Mouse (Mus musculus) forebrain, postnatal 0 days (tissue): ENCODE results near the gene Rhebl1. TPM values are rescaled to one million over a fixed set of nuclear protein-coding genes. Genes with fewer than 3 reads are reported as not detected.

ENCODE experiments used
- ATAC-seq: fragments of 200-750 bp; cut with Nextera tagmentation; 2 replicates; pipeline ENCODE4 v1.8.0; 2017; ENCODE audit warnings: mild to moderate bottlenecking, moderate library complexity
- DNase-seq: peaks from one replicate; pipeline ENCODE4 v3.0.0-alpha.2; 2015
- H3K27ac ChIP-seq: fragments of 300-500 bp; sonication (generic); 2 replicates; pipeline ENCODE4 v1.5.1; 2014; ENCODE audit warnings: low read depth, mild to moderate bottlenecking, antibody characterized with exemption, low read length, moderate library complexity, mixed read lengths
- H3K27me3 ChIP-seq: fragments of 300-500 bp; sonication (generic); 2 replicates; pipeline ENCODE4 v1.6.1; 2014; ENCODE audit warnings: mild to moderate bottlenecking, low read length, mixed read lengths; ENCODE audit not compliant: insufficient read depth
- H3K36me3 ChIP-seq: fragments of 300-500 bp; sonication (generic); 2 replicates; pipeline ENCODE4 v1.6.1; 2014; ENCODE audit warnings: mild to moderate bottlenecking, moderate library complexity; ENCODE audit not compliant: insufficient read depth
- H3K4me1 ChIP-seq: fragments of 300-500 bp; sonication (generic); 2 replicates; pipeline ENCODE4 v1.6.1; 2014; ENCODE audit warnings: antibody characterized with exemption; ENCODE audit not compliant: insufficient read depth
- H3K4me2 ChIP-seq: fragments of 300-500 bp; sonication (generic); 2 replicates; pipeline ENCODE4 v1.6.1; 2014; ENCODE audit warnings: low read depth, mild to moderate bottlenecking, moderate library complexity
- H3K4me3 ChIP-seq: fragments of 300-500 bp; sonication (generic); 2 replicates; pipeline ENCODE4 v1.5.1; 2014; ENCODE audit warnings: low read depth, low read length, mixed read lengths
- H3K9ac ChIP-seq: fragments of 300-500 bp; sonication (generic); 2 replicates; pipeline ENCODE4 v1.6.1; 2014; ENCODE audit warnings: mild to moderate bottlenecking
- H3K9me3 ChIP-seq: fragments of 300-500 bp; sonication (generic); 2 replicates; pipeline ENCODE4 v1.6.1; 2016; ENCODE audit warnings: low read length
- CTCF ChIP-seq: sonication (generic); IDR thresholded peaks from 2 replicates; pipeline ENCODE4 v1.5.1; 2016; ENCODE audit warnings: antibody characterized with exemption, control low read depth, low read depth
- WGBS: fragments of 180-500 bp; shearing (Covaris S2); extraction: QIAGEN DNeasy Blood & Tissue Kit; methylation state at CpG from one replicate; pipeline ENCODE4 v1.1.7; 2014; 5-methylcytosine and 5-hydroxymethylcytosine counted together
- polyA plus RNA-seq: library from polyadenylated mRNA; unstranded; fragments of >200 nt; fragmentation: Nextera tagmentation; extraction: Ambion mirVana; gene quantifications from 2 replicates; pipeline ENCODE4 v1.2.1, GENCODE M21; 2015
- total RNA-seq: library from RNA; depleted of rRNA; stranded (reverse); fragments of >200 nt; gene quantifications from 2 replicates; pipeline ENCODE4 v1.2.3, GENCODE M21; 2014

Rhebl1 gene
- total and polyA plus RNA-seq, 2 experiments from 2014 or later: 16.5 to 34.1 TPM

DNA sequence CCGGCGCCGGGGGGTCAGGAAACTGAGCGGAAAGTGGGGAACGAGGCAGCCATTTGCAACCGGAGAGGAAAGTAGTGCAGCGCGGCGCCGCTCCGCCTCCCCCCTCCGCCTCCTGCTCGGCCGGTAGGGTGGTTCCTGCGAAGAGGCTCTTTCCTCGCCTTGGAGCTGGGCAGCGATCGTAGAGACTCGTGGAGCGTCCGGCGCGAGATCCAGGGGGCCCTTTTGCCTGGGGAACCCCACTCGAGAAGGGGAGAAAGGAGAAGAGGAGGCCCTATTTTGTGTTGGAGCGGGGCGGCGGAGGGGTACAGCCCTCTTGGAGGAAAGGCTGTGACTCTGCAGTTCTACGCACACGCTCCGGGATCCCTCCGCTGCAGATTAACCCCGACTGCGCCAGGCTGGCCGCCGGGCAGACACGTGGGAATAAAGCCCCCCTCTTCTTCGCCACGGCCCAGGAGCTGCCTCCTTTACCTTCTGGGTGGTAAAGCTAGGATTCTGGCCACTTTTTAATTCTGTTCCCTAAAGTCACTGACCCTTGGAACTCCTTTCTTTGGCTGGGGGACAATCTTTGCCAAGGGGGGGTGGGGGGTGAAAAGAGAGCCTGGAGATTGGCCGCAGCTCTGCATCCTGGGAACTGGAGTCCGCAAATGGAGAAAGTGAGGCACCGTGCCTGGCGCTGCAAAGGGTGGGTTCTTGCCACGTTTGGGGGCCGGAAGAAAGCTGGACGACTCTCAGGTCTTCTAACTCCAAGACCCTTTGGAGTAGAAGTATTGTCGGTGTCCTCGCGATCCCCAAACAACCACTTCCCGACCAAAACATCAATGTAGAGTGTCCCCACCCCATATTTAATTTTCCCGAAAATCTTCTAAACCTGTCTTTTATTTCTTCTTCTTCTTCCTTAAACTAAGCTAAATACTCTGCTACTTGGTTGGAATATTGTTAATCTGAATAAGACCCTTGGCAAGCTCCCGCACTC, 22.1 kb downstream of the Rhebl1 start:
- H3K4me3 ChIP-seq: peak overlapping the region; percentile 99
- H3K9ac ChIP-seq: peak overlapping the region; percentile 97
- 1% methylated on average over 49 of the region's 51 CpGs for WGBS
- ATAC-seq (peak; percentile 88), DNase-seq (peak; percentile 98)
- H3K4me1 ChIP-seq: peaks cover 26% of the 10 kb centered on the region
- TF ChIP-seq CTCF: peak; percentile 41
- H3K36me3 ChIP-seq: peaks cover 5% of the 10 kb centered on the region; the same call in 1 of the 2 replicates
- peak overlapping the region; percentile 98 for H3K27ac ChIP-seq
- peak overlapping the region; percentile 91 for H3K4me2 ChIP-seq
- H3K27me3 ChIP-seq: no peaks in the 10 kb centered on the region
- H3K9me3 ChIP-seq: no peaks in the 10 kb centered on the region

- peaks cover 26% of the 10 kb centered on the region for H3K4me1 ChIP-seq
- WGBS: under 1% methylated on average over 57 of the region's 94 CpGs
- ATAC-seq: peak; percentile 36
These were observed 23.0 kb downstream of the Rhebl1 start, which contains the start of gene Kmt2d for GRCm38 (mm10) chr15:98871070-98871915. Gene Kmt2d, minus strand, starts transcription at chr15:98871204.

GRCm38 (mm10) chr15:98870179-98871069, 23.9 kb downstream of the Rhebl1 start:
- no peak for ATAC-seq
- Histone ChIP-seq H3K27ac (peak overlapping the region; percentile 98), H3K27me3 (no peaks in the 10 kb centered on the region), H3K9ac (peak overlapping the region; percentile 97), H3K4me3 (peak overlapping the region; percentile 99), H3K36me3 (peaks cover 10% of the 10 kb centered on the region), H3K4me2 (peak overlapping the region; percentile 91), H3K9me3 (no peaks in the 10 kb centered on the region), H3K4me1 (peaks cover 26% of the 10 kb centered on the region)
- no peak for TF ChIP-seq CTCF
- WGBS: under 1% methylated on average over 16 of the region's 16 CpGs
- peak; percentile 17 for DNase-seq

More at GRCm38 (mm10) chr15:98871070-98871915, 23.0 kb downstream of the Rhebl1 start, which contains the start of gene Kmt2d:
- DNase-seq: peak; percentile 49
- no peak for TF ChIP-seq CTCF
- H3K36me3 ChIP-seq: peaks cover 2% of the 10 kb centered on the region
- peak within 1 kb of the TSS; percentile 97 for H3K9ac ChIP-seq
- H3K9me3 ChIP-seq: no peaks in the 10 kb centered on the region
- H3K27me3 ChIP-seq: no peaks in the 10 kb centered on the region
- H3K4me2 ChIP-seq: peak within 1 kb of the TSS; percentile 91
- H3K4me3 ChIP-seq: peak within 1 kb of the TSS; percentile 99
- H3K27ac ChIP-seq: peak within 1 kb of the TSS; percentile 98

- Histone ChIP-seq H3K4me1 (peaks cover 26% of the 10 kb centered on the region), H3K9ac (peak overlapping the region; percentile 97), H3K27me3 (no peaks in the 10 kb centered on the region), H3K9me3 (no peaks in the 10 kb centered on the region), H3K4me2 (peak overlapping the region; percentile 91), H3K36me3 (peaks cover 18% of the 10 kb centered on the region), H3K4me3 (peak overlapping the region; percentile 99), H3K27ac (no peak overlapping the region)
- DNase-seq (no peak), ATAC-seq (no peak)
- 12% methylated on average over 8 of the region's 8 CpGs for WGBS
- TF ChIP-seq CTCF: no peak
These were observed 24.8 kb downstream of the Rhebl1 start for GRCm38 (mm10) chr15:98869342-98870178.

DNA sequence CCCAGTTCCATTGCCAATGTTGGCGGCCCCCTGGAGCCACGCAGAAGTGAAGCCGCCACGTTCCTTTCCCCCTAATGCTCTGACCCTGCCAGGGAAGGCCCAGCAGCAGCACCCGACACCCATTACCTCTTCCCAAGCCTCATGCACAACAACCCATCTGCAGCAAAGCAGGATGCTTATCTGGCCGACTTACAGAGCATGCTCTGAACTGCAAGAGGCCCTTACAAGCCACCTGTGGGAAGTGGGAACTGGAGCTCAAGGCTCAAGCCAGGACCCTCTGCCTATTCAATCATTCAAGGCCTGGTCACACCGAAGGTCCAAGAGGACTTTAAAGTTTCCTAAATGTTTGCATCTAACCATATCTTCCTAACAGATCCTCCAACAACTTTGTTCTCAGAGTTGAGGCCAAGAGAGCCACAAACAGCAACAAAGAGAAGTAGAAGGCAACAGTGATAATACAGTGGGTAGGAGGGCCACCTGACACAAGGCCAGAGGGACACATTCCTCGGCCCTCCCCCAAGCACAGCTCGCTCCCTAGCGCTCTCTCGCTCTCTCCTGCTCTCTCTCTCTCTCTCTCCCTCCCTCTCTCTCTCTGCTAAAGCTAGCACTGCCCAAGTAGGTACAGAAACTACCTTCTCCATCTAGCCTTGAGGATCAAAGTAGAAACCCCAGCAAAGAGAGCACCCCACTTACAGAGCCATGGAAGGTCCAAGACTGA, 25.8 kb downstream of the Rhebl1 start:
- DNase-seq (no peak), ATAC-seq (no peak)
- H3K36me3 ChIP-seq: peaks cover 29% of the 10 kb centered on the region
- no peak for TF ChIP-seq CTCF
- H3K4me2 ChIP-seq: peak overlapping the region; percentile 91
- WGBS: 22% methylated on average over 11 of the region's 11 CpGs
- peak overlapping the region; percentile 97 for H3K9ac ChIP-seq
- H3K9me3 ChIP-seq: no peaks in the 10 kb centered on the region
- no peaks in the 10 kb centered on the region for H3K27me3 ChIP-seq
- H3K27ac ChIP-seq: no peak overlapping the region
- peaks cover 26% of the 10 kb centered on the region for H3K4me1 ChIP-seq
- peak overlapping the region; percentile 99 for H3K4me3 ChIP-seq
